Mouse (Mus musculus): ENCODE measurements around the gene March8.

GRCm38 (mm10) chr6:116347953-116348352 lies 10.1 kb downstream of the March8 start:
- TF ChIP-seq GATA1 (IDR thresholded peaks at IDR 0.05; ENCODE audit: low read length) (no peak), TAL1 (IDR thresholded peaks at IDR 0.05; ENCODE audit: low read length) (no peak)
